Mouse (Mus musculus) erythroblast, embryonic 14.5 days (primary cell): ENCODE results near the gene Tnfaip1.

ENCODE experiments used
- GATA1 ChIP-seq: IDR thresholded peaks from 2 replicates; pipeline ENCODE4 v1.6.1; 2012; ENCODE audit warnings: low read length, inconsistent platforms, mixed read lengths
- TAL1 ChIP-seq: IDR thresholded peaks from 3 replicates; pipeline ENCODE4 v1.6.1; 2012; ENCODE audit warnings: low read length, inconsistent platforms, mixed read lengths

GRCm38 (mm10) chr11:78518931-78519330 is 17.2 kb downstream of the Tnfaip1 start:
- no peak for TF ChIP-seq GATA1
- TF ChIP-seq TAL1 = no peak
